Mouse (Mus musculus) left cerebral cortex, adult 2 months (tissue): ENCODE data around the gene Ctdspl. TPM values are rescaled to one million over a fixed set of nuclear protein-coding genes. Genes with fewer than 3 reads are reported as not detected.
A peak's percentile ranks its signal among the peaks of the same experiment; 100 is the strongest.

Experiments used
- DNase-seq, 2 experiments: peaks; one replicate each; pipeline ENCODE4 v3.0.0; 2021 to 2022; ENCODE audit warnings: low spot score in 2 of 2, mixed read lengths in 1 of 2; ENCODE audit errors: extremely low spot score in 1 of 2
- H3K27ac ChIP-seq: fragments of 200-600 bp; 2 replicates; pipeline ENCODE4 v1.8.1; 2022
- H3K4me3 ChIP-seq: fragments of 200-600 bp; 2 replicates; pipeline ENCODE4 v1.8.1; 2022
- CTCF ChIP-seq: fragments of 200-600 bp; IDR thresholded peaks from 2 replicates; pipeline ENCODE4 v1.8.1; 2022; ENCODE audit warnings: antibody characterized with exemption, mild to moderate bottlenecking, moderate library complexity
- intact Hi-C: fragments of 180-260 bp; cut with DNase I; formaldehyde crosslinking; loops from one replicate; pipeline ENCODE4 v1.15.1; 2025
- total RNA-seq, 2 experiments: library from RNA; stranded (reverse); gene quantifications; 2 replicates each; pipeline ENCODE4 v1.2.3; 2021

Ctdspl gene
- total RNA-seq, 2 experiments from 2014 or later: 33.9 to 37.5 TPM

DNA sequence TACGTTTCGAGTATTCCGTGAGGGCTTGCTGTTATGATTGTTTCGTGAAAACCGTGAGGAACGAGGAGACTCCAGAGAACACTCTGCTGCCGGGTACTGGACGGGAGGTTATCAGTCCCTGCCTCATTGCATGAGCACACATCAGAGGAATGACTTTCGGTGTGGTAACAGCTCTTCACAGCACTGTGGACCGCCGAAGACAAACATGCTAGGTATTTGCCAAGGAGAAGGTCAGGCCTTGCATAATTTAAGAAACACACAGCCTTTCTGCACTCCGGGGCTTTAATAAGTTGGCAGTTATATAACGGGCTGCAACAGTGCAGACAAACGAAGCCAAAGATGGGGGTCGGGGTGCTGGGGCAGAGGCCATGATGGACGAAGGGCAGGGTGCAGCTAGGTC lies 25.9 kb downstream of the Ctdspl start:
- DNase-seq: no peak
- intact Hi-C loops: loop anchor here (2.0 kb wide), 1 partner anchor 25 kb away; the partner anchor contains the start of gene Ctdspl
- H3K27ac ChIP-seq: peak overlapping the region; percentile 84
- H3K4me3 ChIP-seq: no peak overlapping the region
- TF ChIP-seq CTCF: no peak

DNA sequence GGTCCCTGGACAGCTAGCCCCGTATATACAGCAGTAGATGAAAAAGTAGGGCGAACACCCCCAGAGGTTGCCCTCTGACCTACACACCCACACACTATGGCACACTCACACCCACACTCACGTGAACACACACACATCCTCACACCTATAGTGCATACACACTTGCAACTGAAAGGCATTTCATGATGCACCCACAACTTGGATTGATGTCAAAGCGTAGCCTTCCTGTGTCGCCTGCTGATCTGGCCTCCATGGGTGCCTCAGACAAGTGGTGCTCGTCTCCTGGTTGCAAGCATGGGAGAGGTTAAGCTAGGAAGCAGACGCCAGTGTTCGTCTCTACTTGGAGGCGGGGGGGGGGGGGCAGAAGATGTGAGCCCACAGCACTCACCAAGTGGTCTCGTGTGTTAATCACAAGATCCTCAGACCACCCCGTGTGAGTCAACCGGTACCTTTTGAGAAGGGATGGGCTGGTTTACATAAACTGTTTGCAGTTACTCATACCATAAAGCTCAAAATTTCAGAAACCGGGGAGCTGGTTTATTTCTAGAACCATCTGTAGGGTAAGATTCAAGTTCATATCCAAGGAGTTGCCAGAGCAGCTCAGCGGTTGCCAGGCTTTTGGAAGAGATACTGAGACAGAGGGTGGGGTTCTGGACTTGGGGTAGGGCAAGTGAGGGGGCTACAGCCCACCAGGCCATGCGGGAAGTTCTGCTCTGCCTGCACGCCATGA lies 27.4 kb downstream of the Ctdspl start:
- intact Hi-C loops: loop anchor here (2.0 kb wide), 1 partner anchor 27 kb away; the partner anchor contains the start of gene Ctdspl
- H3K27ac ChIP-seq: peak overlapping the region; percentile 84
- H3K4me3 ChIP-seq: no peak overlapping the region
- no peak for DNase-seq
- no peak for TF ChIP-seq CTCF

DNA sequence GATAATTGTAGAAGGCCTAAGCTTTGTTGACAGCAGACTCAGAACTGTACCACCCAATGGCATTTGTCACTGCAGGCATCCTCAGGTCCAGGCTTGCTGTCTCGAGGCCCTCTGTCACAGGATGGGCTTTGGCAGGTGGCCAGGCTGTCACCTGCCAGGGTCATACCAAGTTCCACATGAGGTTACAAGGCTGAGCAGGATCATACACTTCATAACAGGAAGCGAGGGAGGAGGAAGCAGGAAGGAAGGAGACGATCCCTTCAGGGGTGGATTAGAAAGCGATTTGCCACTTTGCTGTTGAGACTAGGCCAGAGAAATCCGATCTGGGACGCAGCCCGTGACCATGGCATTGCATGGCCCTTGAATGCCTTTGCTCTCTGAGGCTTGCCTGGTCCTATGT lies 32.5 kb downstream of the Ctdspl start:
- no peak for DNase-seq
- no peak overlapping the region for H3K4me3 ChIP-seq
- H3K27ac ChIP-seq: no peak overlapping the region
- no peak for TF ChIP-seq CTCF
- intact Hi-C loops: no loop called here

DNA sequence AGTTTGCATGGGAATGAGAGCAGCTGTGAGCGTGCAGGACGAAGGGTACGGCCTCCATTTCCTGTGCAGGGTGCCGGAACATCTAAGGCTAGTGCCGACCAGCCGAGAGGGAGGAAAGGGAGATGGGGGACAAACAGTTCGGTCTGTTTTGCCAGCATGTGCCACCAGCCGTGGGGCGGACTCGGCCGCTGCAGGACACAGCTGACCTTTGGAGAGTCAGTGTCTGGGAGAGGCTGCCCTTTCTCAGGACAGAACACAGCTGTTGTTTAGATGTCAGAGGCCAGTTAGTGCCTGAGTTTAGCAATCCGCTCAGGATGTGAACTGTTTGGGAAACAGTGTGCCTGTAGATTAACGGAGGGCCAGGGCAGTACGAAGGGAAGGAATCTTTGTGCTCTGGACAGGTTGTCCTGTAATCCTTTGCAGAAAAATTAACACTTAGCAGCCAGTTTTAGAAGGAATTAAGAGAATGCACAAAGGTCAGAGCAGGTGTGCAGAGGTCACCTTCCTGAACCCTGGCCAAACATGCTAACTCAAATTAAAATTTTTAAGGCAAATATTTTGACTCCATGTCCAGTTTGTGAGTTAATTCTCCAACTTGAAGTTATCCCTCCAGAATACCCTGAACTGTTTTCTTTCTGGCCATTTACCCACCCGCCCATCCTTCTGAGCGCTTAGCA lies 34.3 kb downstream of the Ctdspl start:
- TF ChIP-seq CTCF: no peak
- intact Hi-C loops: loop anchor here (1.0 kb wide), 1 partner anchor 9 kb away; no protein-coding TSS in a partner anchor
- no peak for DNase-seq
- Histone ChIP-seq H3K4me3 (no peak overlapping the region), H3K27ac (peak overlapping the region; percentile 24; the same call in 1 of the 2 replicates)

DNA sequence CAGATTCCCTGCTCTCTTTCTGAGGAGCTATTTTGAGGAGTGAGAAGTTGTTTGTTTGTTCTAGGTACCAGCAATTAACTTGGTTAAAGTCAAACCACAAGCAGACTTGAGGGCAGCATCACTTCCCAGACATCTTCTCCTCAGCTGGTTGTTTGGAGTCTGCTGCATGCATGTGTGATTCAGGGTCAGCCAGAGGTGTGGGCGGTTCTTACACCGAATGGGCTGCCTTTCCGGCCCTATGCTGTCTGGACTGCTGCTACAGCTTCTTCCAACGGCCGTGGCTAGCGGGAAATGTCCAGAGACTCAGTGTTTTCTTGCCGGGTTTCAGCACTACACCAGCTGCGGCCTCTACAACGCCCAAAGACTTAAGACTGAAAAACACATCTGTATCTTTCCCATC lies 36.9 kb downstream of the Ctdspl start:
- H3K27ac ChIP-seq: no peak overlapping the region
- no peak overlapping the region for H3K4me3 ChIP-seq
- intact Hi-C loops: no loop called here
- TF ChIP-seq CTCF: no peak
- DNase-seq: no peak

DNA sequence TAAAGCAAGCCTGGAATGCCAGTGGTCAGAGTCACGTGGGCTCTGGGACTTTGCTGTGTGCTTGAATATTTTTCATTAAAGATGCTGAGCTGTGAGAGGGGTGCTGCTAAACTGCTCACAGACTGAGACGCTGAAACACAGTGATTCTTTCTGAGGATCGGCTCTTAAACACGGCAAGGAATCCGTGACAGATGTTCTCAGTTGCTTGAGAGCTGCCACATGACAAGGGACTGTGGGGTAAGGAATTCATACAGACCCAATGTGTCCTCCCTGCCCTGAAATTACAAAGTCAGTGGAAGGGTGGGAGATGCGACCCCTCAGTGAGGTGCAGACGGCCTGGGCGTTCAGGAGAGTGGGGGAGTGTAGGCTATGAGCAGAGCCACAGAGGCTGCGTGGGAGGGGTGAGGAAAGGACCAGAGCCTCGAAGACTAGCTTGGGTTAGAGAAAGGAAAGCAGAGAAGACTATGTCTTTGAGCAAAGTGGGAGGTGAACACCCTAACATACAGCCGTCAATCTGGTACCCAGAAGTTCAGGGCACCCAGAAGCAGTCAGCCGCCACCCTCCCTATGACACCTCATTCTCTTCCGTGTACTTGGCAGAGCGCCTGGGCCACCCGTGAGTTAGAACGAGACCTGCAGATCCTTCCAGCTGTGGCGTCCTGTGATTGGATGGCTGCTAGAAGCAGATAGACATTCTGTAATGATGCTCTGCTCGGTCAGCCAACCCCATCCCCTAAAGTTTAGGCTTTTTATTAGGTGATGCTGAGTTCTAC lies 38.2 kb downstream of the Ctdspl start:
- TF ChIP-seq CTCF: no peak
- intact Hi-C loops: no loop called here
- H3K4me3 ChIP-seq: no peak overlapping the region
- no peak for DNase-seq
- H3K27ac ChIP-seq: peak overlapping the region; percentile 19; the same call in 1 of the 2 replicates

DNA sequence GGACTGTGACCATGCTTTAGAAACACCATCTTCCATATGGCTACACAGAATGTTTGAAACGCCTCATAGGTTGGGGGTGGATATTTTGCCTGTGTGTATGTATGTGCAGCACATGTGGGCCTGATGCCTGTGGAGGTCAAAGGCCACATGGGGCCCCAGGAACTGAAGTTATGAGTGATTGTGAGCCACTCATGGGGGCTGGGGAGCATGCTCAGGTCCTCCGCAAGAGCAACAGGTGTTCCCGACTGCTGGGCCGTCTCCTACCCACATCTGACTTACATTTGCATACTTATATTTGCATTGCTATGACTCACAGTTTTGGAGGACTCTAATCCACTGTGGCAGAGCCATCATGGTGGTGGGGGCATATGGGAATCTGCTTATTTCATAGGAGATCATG lies 43.6 kb downstream of the Ctdspl start:
- H3K4me3 ChIP-seq: no peak overlapping the region
- H3K27ac ChIP-seq: no peak overlapping the region
- DNase-seq: no peak
- intact Hi-C loops: loop anchor here (1.0 kb wide), 1 partner anchor 9 kb away; no protein-coding TSS in a partner anchor
- no peak for TF ChIP-seq CTCF

DNA sequence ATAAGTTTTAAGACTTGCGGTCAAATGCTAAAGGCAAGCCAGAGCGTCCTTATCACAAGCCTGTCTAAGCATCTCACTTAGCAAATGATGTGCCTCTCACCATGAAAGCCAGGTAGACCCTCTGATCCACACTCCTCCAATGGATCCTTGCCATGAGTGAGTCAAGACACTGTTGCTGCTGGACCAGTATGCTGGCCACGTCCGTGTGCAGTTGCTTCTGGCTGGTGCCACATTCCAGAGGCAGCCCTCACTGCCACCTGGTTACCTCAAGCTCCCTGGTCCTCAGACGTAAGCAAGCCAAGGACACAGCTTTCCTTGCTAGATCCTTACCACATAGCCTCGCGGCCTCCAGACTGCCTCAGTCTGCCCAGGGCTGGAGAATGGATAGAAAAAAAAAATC lies 46.8 kb downstream of the Ctdspl start:
- H3K27ac ChIP-seq: peak overlapping the region; percentile 85
- TF ChIP-seq CTCF: no peak
- no peak overlapping the region for H3K4me3 ChIP-seq
- intact Hi-C loops: no loop called here
- no peak for DNase-seq

DNA sequence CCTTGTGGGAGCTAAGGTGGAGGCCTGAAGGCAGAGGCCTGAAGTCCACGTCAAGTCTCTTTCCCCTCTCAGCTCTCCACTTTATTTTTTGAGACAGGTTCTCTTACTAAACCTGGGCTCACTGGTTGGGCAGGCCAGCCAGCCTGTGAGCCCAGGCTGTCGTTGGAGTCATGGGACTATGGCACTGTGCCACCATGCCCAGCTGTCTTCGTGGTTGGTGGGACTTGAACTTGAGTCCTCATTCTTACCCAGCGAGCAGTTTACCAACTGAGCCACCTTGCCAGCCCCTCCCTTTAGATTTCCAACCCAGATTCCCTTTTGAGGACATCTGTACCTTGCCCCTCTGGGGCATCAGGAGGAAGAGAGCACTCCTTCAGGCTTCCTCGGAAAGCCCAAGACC lies 47.3 kb downstream of the Ctdspl start:
- intact Hi-C loops: no loop called here
- Histone ChIP-seq H3K27ac (peak overlapping the region; percentile 85), H3K4me3 (no peak overlapping the region)
- no peak for DNase-seq
- no peak for TF ChIP-seq CTCF

DNA sequence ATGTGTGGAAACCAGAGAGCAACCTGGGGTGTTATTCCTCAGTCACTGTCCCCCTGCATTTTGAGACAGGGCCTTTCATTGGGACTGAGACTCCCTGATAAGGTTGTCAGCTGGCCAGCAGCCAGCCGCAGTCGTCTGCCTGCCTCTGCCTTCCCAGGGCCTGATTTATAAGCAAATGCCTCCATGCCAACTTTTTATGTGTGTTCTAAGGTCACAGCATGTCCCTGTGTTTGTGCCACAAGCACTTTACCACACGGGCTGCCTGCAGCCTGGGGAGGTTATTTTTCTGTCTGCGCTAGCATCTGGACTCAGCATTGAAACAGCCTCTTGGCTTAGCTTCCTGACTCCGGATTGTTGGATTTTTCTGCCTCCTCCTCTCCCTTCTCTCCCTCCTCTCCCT lies 47.9 kb downstream of the Ctdspl start:
- no peak overlapping the region for H3K4me3 ChIP-seq
- intact Hi-C loops: no loop called here
- H3K27ac ChIP-seq: peak overlapping the region; percentile 85
- no peak for TF ChIP-seq CTCF
- no peak for DNase-seq

DNA sequence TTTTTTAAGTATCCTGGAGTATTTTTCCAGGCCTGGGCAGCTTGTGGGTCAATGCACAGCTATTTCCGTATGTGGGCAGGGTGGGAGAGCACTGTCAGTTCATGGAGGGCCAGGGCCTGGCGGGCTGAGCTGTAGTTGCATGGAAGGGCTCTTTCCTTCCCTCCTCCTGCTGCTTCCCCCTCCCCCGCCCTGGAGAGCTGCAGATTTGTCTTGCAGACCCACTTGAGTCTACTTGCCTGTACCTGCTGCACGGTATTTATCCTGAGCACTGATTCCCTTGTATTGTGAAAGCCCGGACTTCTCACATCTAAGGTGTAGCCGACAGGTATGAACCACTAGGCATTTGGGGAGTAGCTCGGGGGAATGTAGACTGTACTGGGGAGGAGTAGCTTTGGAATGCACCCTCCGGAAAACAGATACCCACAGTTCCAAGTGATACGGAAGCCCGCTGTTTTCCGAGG lies 49.0 kb downstream of the Ctdspl start:
- no peak for TF ChIP-seq CTCF
- intact Hi-C loops: no loop called here
- peak overlapping the region; percentile 6; the same call in 1 of the 2 replicates for H3K27ac ChIP-seq

DNA sequence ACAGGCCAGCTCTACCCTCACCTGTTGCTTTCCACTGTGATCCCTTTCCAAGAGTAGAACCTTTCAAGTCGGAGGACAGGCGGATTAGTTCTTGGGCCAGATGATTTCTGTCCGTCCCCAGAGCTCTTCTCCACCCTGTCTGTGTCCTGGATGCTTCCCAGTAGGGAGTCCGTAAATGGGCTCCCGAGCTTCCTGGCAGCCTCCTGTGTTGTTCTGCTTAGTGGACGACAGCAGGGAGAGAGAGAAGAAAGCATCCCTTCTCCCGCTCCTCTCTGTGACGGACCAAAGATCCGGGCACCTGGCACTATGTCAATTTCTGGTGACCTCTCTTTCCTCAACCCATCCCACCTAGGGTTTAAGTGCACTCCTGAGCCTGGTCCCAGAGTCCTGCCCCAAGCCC lies 49.5 kb downstream of the Ctdspl start:
- Histone ChIP-seq H3K27ac (peak overlapping the region; percentile 28; the same call in 1 of the 2 replicates), H3K4me3 (no peak overlapping the region)
- DNase-seq: no peak
- intact Hi-C loops: no loop called here
- TF ChIP-seq CTCF: no peak

More for the DNA sequence above, 49.0 kb downstream of the Ctdspl start:
- no peak for DNase-seq
- H3K4me3 ChIP-seq: no peak overlapping the region
